Mouse (Mus musculus) kidney, adult 2 months (tissue): ENCODE measurements around the gene Gm10337.

Source experiments
- CTCF ChIP-seq: fragments of 200-500 bp; conservative IDR thresholded peaks from 2 replicates; pipeline ENCODE4 v1.5.1; 2011; ENCODE audit warnings: low read depth, mild to moderate bottlenecking, control low read depth, low read length, moderate library complexity, mixed read lengths; ENCODE audit not compliant: insufficient read depth, insufficient read length
- POLR2A ChIP-seq: fragments of 200-500 bp; IDR thresholded peaks from one replicate; pipeline ENCODE4 v1.6.1; 2011; ENCODE audit warnings: low read depth, low read length, control low read depth

GRCm38 (mm10) chr15:102473246-102473645, 30.3 kb upstream of the Gm10337 start:
- no peak for TF ChIP-seq CTCF
- no peak for TF ChIP-seq POLR2A
